Mouse (Mus musculus) limb, embryonic 14.5 days (tissue): Measurements from ENCODE around the gene Tm4sf5. TPM values are rescaled to one million over a fixed set of nuclear protein-coding genes. Genes with fewer than 3 reads are reported as not detected.
"Not testable (repeated sequence)": the region's sequence is repeated elsewhere in the genome, so short reads cannot be mapped to it uniquely, and the experiment has no call there.

Source experiments
- ATAC-seq: fragments of 200-750 bp; cut with Nextera tagmentation; 2 replicates; pipeline ENCODE4 v1.8.0; 2017; ENCODE audit warnings: low read depth, moderate number of reproducible peaks, moderate TSS enrichment; ENCODE audit not compliant: low FRiP score
- DNase-seq: peaks from one replicate; pipeline ENCODE4 v3.0.0-alpha.2; 2015; ENCODE audit warnings: low spot score
- H3K27ac ChIP-seq: fragments of 300-500 bp; sonication (generic); replicated peaks from 2 replicates; pipeline ENCODE4 v1.5.1; 2014; ENCODE audit warnings: low read depth, mild to moderate bottlenecking, low read length, moderate library complexity, mixed read lengths
- H3K27me3 ChIP-seq: fragments of 300-500 bp; sonication (generic); 2 replicates; pipeline ENCODE4 v1.6.1; 2014; ENCODE audit warnings: low read length, mixed read lengths; ENCODE audit not compliant: control insufficient read depth, insufficient read depth
- H3K36me3 ChIP-seq: fragments of 300-500 bp; sonication (generic); 2 replicates; pipeline ENCODE4 v1.6.1; 2014; ENCODE audit warnings: mild to moderate bottlenecking, low read length, moderate library complexity, mixed read lengths; ENCODE audit not compliant: control insufficient read depth, insufficient read depth
- H3K4me1 ChIP-seq: fragments of 300-500 bp; sonication (generic); 2 replicates; pipeline ENCODE4 v1.6.1; 2014; ENCODE audit warnings: antibody characterized with exemption, low read length, mixed read lengths; ENCODE audit not compliant: control insufficient read depth, insufficient read depth
- H3K4me2 ChIP-seq: fragments of 300-500 bp; sonication (generic); replicated peaks from 2 replicates; pipeline ENCODE4 v1.6.1; 2014; ENCODE audit warnings: low read depth, mild to moderate bottlenecking, low read length, moderate library complexity; ENCODE audit not compliant: severe bottlenecking
- H3K4me3 ChIP-seq: fragments of 300-500 bp; sonication (generic); replicated peaks from 2 replicates; pipeline ENCODE4 v1.5.1; 2014; ENCODE audit warnings: low read length
- H3K9ac ChIP-seq: fragments of 300-500 bp; sonication (generic); 2 replicates; pipeline ENCODE4 v1.6.1; 2014; ENCODE audit warnings: mild to moderate bottlenecking, low read depth, low read length, moderate library complexity; ENCODE audit not compliant: severe bottlenecking
- H3K9me3 ChIP-seq: fragments of 300-500 bp; sonication (generic); 2 replicates; pipeline ENCODE4 v1.6.1; 2016; ENCODE audit warnings: low read length; ENCODE audit not compliant: control insufficient read depth
- POLR2A ChIP-seq: fragments of 200-500 bp; IDR thresholded peaks from 2 replicates; pipeline ENCODE4 v1.8.0; 2012; ENCODE audit warnings: inconsistent platforms, mild to moderate bottlenecking, moderate library complexity, borderline replicate concordance; ENCODE audit not compliant: insufficient read depth, insufficient read length; ENCODE audit errors: extremely low read depth
- WGBS: fragments of 180-500 bp; shearing (Covaris S2); extraction: QIAGEN DNeasy Blood & Tissue Kit; methylation state at CpG from one replicate; pipeline ENCODE4 v1.1.7; 2014; 5-methylcytosine and 5-hydroxymethylcytosine counted together
- polyA plus RNA-seq, 2 experiments: library from polyadenylated mRNA; depleted of rRNA in 1 of 2; stranded (reverse) in 1 of 2; unstranded in 1 of 2; fragments of >200 nt; fragmentation: Nextera tagmentation in 1 of 2; extraction: Ambion mirVana in 1 of 2; gene quantifications; 2 replicates each; pipeline versions ENCODE4 v1.2.1 to v1.2.3; 2012 to 2014

The Tm4sf5 gene
- polyA plus RNA-seq, 2 experiments, result 0.50 to 0.95 TPM

- peak overlapping the region; percentile 56 for H3K4me2 ChIP-seq
- WGBS, result 4% methylated on average over 23 of the region's 23 CpGs
- 0 out of 2 replicates have a peak, but pooled peaks cover 12% of the 10 kb centered on the region for H3K27me3 ChIP-seq
- H3K4me3 ChIP-seq, result peak overlapping the region; percentile 22
- TF ChIP-seq POLR2A, result no peak
- no peaks in the 10 kb centered on the region for H3K36me3 ChIP-seq
- H3K27ac ChIP-seq, result no peak overlapping the region
- H3K9ac ChIP-seq, result peak overlapping the region; percentile 41
- ATAC-seq, result no peak
- peaks cover 9% of the 10 kb centered on the region for H3K4me1 ChIP-seq
- no peak for DNase-seq
- no peaks in the 10 kb centered on the region for H3K9me3 ChIP-seq
Measured at GRCm38 (mm10) chr11:70465824-70466223, 39.2 kb upstream of the Tm4sf5 start.

DNA sequence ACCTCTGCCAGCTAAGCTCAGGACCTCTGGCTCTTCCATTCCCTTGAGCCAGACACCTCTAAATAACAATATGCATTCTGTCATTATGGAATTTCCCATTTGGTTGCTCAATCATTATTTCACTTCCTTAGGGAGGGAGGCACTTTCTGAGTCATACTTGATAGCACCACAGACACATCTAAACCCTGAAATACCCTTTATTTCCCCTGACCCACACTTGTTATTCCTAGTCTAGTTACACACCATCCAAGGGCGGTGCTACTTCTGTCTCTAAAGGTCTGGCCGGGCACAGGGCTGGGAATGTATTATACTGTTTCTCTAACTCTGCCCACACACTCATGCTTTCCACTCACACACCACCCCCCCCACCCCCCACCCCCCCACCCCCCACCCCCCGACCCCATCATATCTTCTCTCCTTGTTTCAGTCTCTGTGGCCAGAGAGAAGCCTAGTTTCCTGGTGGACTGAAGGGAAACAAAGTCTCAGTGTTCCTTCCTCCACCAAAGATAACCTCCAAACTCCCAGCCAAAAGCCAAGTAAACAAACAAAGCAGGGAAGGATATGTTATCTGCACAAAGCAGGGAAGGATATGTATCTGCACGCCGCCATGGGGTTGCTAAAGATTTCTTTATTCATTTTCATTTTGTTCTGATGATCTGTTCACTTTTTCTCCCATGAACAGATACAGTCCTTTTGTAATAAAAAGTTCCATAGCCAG is 37.0 kb upstream of the Tm4sf5 start:
- no peak for TF ChIP-seq POLR2A
- DNase-seq (no peak), ATAC-seq (no peak)
- Histone ChIP-seq H3K4me2 (no peak overlapping the region), H3K36me3 (no peaks in the 10 kb centered on the region), H3K4me3 (no peak overlapping the region), H3K4me1 (peaks cover 9% of the 10 kb centered on the region), H3K27me3 (0 out of 2 replicates have a peak, but pooled peaks cover 12% of the 10 kb centered on the region), H3K9me3 (no peaks in the 10 kb centered on the region), H3K9ac (no peak overlapping the region), H3K27ac (no peak overlapping the region)
- WGBS, result 92% methylated on average over 5 of the region's 5 CpGs

- Histone ChIP-seq H3K4me2 (no peak overlapping the region), H3K27me3 (0 out of 2 replicates have a peak, but pooled peaks cover 7% of the 10 kb centered on the region), H3K27ac (no peak overlapping the region), H3K9me3 (no peaks in the 10 kb centered on the region), H3K36me3 (no peaks in the 10 kb centered on the region), H3K4me3 (no peak overlapping the region), H3K4me1 (peaks cover 9% of the 10 kb centered on the region), H3K9ac (no peak overlapping the region)
- no peak for TF ChIP-seq POLR2A
- ATAC-seq (no peak), DNase-seq (no peak)
- WGBS, result 84% methylated on average over 3 of the region's 3 CpGs
Measured at GRCm38 (mm10) chr11:70469764-70470163, 35.3 kb upstream of the Tm4sf5 start.

DNA sequence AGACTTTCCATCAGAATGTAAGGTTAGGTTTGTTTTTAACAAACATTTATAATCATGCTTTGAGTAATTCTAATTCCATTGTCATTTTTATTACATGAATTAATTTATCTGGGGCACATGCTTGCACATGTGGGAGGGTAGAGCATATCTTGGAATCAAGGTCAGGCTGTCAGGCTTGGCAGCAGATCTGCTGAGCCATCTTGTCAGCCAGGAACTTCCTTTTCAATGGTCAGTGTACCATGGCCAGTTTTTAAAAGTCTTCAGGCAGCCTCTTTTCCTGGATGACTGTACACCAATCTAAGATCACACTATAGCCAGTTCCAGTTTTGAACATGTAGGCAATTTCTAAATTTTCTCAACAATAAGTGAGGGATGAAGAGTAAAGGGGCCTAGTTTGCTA is 32.3 kb upstream of the Tm4sf5 start:
- no peak for DNase-seq
- no peak overlapping the region for H3K4me2 ChIP-seq
- no peak for ATAC-seq
- H3K4me3 ChIP-seq, result no peak overlapping the region
- H3K4me1 ChIP-seq, result no peaks in the 10 kb centered on the region
- H3K27ac ChIP-seq, result no peak overlapping the region
- TF ChIP-seq POLR2A, result no peak
- no peaks in the 10 kb centered on the region for H3K9me3 ChIP-seq
- H3K36me3 ChIP-seq, result no peaks in the 10 kb centered on the region
- H3K27me3 ChIP-seq, result no peaks in the 10 kb centered on the region
- no peak overlapping the region for H3K9ac ChIP-seq

DNA sequence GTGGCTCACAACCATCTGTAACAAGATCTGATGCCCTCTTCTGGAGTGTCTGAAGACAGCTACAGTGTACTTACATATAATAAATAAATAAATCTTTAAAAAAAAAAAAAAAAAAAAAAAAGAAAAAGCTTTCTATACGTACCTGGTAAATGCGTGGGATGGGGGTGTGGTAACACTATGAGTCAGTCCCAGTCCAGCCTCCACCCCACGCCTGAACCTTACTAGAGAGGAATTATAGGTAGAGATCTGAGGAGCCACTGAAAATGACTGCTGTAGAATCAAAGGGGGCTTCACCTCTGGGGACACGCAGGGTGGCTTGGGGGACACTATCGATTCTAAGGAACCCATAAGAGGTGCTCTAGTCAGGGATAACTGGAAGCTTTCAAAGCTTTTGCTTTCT is 31.8 kb upstream of the Tm4sf5 start:
- H3K36me3 ChIP-seq, H3K4me3 ChIP-seq, H3K9ac ChIP-seq, H3K9me3 ChIP-seq, H3K4me2 ChIP-seq, ATAC-seq, DNase-seq, H3K4me1 ChIP-seq, H3K27ac ChIP-seq, H3K27me3 ChIP-seq: not testable (repeated sequence)
- WGBS, result 85% methylated on average over 5 of the region's 5 CpGs
